Mouse (Mus musculus) thymus, adult 2 months (tissue): ENCODE measurements around the gene Calm3.

ENCODE experiments used
- CTCF ChIP-seq: fragments of 200-500 bp; IDR thresholded peaks from 2 replicates; pipeline ENCODE4 v1.5.1; 2012; ENCODE audit warnings: mild to moderate bottlenecking, control low read depth, low read length, moderate library complexity, borderline replicate concordance; ENCODE audit not compliant: control insufficient read depth, poor library complexity, insufficient read depth; ENCODE audit errors: extremely low read depth
- POLR2A ChIP-seq: fragments of 200-500 bp; IDR thresholded peaks from 2 replicates; pipeline ENCODE4 v1.6.1; 2012; ENCODE audit warnings: mild to moderate bottlenecking, low read length, control low read depth, moderate library complexity; ENCODE audit not compliant: control insufficient read depth, poor library complexity, insufficient read depth; ENCODE audit errors: extremely low read depth

DNA sequence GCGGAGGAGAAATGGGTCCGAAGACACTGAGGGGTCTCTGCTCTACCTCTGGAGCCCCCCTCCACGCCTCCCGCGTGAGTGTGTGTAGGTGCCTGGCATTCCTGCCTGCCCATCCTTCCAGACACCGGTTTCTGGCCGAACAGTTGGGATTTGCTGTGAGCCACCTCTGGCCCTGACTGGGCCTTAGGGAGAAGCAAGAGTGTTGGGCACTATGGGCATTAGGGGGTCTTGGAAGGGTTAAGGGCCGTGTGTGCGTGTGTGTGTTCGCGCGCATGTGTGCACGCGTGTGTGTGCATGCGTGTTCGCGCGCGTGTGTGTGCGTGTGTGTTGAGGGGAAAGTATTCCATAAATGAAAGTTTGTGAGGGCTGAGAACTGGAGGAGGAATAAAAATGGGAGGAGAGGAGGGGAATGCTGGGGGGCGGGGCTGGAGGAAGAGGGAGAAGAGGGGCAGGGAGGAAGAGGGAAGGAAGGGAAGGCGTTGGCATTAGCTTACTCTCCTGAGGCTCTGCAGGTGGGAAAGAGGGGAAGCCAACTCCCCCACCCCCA, 23.5 kb upstream of the Calm3 start:
- TF ChIP-seq CTCF (no peak), POLR2A (no peak)
